Mouse (Mus musculus) mature B cell (primary cell): ENCODE measurements around the gene Rtn4rl2.

Source experiments
- in situ Hi-C: fragments of 300-500 bp; cut with MboI; formaldehyde crosslinking; loops from 2 replicates; pipeline ENCODE4 v1.14.3; 2019

Rtn4rl2 gene

DNA sequence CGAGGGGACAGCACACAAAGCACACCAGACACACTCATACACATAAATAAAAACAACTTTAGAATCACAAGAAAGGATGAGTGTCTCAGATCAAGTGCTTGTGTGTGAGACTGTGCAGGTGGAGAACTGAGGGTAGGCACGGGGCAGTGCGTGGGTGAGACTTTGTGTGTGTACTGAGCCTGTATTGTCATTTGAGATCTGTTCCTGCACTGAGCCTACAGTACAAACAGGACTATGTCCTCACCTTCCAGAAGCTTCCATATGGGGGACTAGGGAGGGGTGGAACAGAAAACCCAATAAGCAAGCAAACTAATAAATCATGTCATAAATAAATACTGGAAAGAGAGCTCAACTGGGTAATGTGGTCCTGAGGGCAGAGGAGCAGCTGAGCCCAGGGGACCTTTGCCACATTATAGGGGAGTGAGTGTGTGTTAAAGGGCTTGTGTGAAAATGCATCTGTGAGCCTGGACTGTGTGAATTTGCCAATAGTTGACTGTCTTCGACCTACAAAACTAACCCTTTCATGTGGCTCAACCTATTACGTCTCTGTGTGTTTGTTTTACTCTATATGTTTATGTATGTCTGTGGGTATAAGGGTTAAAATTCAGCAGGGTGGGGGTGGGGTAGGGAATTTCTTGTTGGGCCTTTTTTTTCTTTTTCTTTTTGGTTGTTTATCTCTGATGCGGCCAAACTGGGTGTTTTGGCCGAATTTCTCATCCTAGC is 35.9 kb downstream of the Rtn4rl2 start:
- in situ Hi-C loops: no loop called here

DNA sequence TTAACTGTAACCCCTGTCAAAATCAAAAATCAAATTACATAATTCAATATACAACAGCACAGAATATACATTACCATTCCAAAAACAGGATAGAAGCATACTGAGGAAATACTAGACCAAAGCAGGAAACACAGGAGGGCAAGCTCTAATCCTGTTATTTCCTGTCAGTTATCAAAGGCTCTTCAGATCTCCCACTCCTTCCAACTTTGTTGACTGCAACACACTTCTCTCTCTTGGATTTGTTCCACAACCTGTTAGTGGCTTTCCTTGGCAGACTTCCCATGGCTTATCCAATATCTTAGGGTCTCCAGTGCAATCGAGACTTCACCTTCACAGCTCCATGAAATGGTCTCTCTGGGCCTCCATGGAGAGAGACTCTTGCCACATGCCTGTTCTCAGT is 41.3 kb downstream of the Rtn4rl2 start:
- in situ Hi-C loops: no loop called here

DNA sequence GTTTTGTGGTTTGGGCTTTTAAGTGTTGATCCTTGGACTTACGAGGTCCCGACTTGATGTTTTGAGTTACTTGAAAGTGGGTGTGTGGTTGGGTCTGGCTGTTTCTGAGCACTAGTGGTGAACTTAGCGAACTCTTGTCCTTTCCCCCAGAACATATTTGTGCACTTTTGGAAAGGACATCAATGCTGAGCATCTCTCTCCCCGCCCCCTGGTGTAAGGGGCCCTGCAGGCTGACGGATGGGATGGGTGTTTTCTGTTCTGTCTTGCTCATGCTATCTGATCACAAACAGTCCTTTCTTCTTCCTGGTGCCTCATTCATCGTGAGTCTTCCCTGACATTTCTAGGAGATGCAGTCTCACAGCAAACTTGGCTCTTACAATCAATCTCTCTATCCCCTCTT is 42.9 kb downstream of the Rtn4rl2 start:
- in situ Hi-C loops: no loop called here

DNA sequence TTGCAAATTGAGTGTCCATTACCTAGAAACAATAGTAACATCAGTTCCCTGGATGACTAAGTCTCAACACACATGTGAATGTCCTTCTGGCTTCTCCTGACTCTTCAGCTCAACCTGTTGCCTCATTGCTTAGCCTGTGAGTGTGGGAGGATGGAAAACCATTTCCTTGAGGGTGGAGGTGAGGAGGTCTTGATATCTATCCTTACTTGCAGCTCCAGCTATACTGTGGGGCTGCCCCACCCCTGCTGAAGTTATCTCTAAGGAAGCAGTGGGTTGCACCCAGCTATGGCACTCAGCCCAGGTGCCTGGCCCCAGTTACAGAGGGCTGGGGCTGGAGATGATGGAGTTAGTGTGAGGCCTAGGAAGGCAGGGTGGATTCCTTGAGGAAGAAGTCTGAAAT is 44.6 kb downstream of the Rtn4rl2 start:
- in situ Hi-C loops: no loop called here

DNA sequence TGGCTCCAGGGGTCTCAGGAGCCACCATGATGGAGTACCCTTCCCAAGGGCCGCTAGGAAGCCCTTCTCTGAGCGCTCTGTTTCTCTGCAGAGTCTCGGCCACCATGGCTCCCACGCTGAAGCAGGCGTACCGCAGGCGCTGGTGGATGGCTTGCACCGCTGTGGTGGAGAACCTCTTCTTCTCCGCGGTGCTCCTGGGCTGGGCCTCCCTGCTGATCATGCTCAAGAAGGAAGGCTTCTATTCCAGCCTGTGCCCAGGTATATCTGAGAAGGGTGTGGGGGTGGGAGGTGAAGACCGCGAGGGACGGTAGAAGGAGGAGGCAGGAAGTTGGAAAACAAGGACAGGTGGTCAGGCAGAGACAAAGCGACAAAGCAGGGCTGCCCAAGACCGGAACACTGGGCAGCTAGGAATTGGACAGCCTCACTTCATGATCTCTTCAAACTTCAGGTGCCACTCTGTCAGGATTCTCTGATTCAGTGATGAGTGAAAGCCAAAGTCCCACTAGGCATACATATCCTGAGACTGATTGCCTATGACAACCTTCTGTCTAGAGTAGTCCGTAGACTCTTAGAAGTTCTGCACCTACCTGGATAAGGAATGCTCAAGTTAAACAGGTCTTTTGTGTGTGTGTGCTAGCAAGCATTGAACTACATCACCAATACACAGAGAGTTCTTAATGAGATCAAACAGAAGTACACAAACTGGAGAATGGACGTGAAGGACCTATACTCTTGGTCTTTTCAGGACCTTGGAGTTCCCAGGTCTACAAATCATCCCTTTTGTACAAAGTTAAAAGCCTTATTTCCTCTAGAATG is 45.6 kb downstream of the Rtn4rl2 start:
- in situ Hi-C loops: no loop called here

DNA sequence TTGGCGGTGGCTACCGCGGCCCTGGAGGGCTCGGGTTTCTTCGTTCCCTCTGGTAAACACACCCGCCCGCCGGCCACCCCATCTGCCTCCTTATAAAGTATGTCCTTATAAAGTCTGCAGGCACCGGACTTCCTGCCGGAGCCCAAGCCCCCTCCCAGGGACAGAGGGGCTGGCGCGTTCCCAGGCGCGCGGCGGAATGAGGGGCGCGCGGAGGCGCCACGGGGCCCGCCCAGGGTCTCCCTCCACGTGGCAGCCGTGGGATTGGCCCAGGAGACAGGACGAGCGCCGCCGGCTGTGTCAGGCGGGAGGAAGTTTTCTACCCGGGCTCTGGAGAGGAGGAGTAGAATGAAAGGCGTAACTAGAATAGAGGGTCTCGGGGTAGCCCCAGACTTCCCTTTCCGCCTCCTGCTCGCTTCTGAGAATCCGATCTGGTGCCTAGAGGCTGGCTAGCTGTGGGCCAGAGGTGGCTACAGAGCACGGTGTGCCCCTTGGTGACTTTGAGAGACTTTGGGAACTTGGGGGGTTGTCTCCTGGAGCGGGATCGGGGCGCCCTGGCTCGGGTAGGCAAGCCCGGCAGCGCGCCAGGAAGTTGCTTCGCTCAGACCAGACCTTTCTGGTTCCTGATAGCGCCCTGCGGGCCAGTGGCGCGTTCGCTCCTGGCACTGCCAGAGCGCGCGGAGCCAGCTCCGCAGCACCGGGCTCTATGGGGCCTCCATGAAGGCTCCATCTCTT is 46.3 kb downstream of the Rtn4rl2 start:
- in situ Hi-C loops: no loop called here

DNA sequence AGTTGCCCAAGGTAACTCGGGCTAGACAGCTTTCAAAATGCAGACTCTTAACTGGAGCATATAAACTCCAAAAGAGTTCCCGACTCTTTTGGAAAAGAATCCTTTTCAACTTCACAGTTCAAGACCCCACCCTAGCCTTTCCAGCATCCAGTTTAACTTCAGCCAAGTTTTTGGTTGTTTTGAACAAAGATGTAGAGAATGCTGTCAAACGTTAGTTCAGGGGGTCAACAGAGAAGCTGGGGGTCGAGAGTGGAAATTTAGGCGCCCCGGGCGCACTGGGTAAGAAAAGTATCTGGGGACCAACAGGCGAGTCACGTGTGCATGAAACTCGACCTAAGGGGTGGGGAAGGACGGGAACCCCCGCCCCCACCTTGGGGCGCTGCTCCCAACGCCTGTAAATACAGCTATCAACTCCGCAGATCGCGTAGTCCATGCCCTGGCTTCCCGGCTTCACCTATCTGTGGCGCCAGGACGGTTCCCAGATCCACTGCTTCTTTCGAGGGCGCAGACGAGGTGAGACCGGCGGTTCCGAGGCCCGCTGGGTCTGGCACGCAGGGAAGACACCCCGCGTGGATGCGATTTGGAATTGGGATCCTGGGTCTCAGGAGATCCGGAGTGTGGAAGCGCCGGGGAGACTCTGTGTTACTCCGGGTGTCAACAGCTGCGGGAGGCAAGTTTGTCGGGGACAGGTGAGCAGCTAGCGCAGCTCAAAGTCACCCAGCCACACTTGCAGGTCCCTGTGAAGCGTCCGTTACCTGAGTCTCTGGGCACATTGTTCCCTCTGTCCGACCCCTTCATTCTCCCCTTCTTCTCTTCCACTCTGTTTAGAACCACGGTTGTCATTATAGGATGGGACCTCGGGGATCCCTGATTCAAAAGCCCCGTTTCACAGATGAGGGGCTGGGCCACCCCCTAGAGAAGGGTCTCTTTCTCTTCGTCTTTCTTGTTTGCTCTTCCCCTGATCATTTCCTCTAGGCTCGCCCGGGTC is 47.2 kb downstream of the Rtn4rl2 start:
- in situ Hi-C loops: loop anchor here (10.0 kb wide), 1 partner anchor 46 kb away; the partner anchor contains the start of gene Rtn4rl2

DNA sequence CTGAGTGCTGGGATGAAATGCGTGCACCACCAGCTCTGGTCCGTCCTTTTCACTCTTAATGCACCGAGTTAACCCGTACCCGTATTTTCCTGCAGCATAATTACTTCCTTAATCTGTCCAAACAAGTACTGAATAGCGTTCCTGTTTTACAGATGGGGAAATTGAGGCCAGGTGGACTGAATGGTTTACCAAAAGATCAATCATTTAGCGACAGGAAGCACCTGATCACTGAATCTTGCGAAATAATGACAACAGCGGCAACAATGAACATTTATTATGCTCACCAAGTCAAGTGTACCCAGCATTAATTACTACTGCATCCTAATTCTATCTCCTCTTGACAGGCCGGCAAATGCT is 47.9 kb downstream of the Rtn4rl2 start, which contains the start of gene Slc43a1:
Gene Slc43a1, plus strand, starts transcription at position 258 of the 357 bp plus-strand sequence.
- in situ Hi-C loops: loop anchor here (10.0 kb wide), 1 partner anchor 46 kb away; the partner anchor contains the start of gene Rtn4rl2

DNA sequence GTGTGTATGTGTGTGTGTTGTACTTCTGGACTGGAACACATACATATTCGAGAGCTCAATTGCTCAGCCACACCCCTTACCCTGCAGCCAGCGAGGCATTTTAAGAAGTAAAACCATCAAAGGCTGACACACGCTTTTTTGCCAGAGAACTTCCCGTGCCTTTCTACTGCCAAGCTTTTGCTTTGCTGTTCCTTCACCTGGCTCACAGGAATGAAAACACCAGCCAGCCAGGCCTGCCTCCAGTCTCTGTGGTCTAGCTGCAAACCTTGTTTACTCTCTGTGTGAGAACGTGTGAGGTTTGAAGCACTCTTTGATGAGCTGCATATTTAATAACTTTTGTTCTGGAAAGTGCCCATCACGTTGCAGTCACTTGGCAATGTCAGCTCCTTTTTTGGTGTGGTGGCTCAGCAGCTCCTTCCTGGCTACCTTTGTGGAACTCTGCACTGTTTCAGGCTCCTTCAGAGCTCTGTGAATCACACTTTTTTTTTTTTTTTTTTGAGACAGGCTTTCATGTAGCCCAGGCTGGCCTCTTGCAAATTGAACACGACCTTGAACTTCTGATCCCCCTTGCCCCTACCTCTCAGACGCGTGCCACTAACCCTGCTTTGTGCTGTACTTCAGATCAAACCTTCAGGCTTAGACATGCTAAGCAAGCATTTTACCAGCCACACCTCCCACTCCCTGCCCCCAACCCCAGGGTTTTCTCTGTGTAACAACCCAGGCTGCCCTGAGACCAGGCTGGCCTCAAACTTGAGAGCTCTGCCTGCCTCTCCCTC is 48.5 kb downstream of the Rtn4rl2 start:
- in situ Hi-C loops: loop anchor here (10.0 kb wide), 1 partner anchor 47 kb away; the partner anchor contains the start of gene Rtn4rl2

DNA sequence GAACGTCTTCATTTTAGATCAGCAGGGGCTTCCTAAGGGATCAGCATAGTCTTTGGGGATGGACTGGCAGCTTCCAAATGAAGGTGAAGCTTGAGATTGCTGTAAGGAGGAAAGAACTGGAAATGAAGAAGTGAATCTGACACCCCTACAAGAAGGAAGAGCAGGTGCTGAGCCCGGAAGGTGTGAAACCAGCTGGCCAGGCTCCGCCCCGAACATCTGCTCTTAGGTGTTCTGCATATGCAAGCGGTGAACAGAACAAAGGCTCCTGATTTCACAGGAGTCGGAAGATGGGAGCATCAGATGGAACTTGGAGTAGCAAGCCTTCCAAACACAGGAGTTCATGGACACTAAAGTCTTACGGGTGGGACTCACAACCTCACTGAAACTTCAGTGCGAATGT is 49.4 kb downstream of the Rtn4rl2 start:
- in situ Hi-C loops: loop anchor here (10.0 kb wide), 1 partner anchor 48 kb away; the partner anchor contains the start of gene Rtn4rl2

DNA sequence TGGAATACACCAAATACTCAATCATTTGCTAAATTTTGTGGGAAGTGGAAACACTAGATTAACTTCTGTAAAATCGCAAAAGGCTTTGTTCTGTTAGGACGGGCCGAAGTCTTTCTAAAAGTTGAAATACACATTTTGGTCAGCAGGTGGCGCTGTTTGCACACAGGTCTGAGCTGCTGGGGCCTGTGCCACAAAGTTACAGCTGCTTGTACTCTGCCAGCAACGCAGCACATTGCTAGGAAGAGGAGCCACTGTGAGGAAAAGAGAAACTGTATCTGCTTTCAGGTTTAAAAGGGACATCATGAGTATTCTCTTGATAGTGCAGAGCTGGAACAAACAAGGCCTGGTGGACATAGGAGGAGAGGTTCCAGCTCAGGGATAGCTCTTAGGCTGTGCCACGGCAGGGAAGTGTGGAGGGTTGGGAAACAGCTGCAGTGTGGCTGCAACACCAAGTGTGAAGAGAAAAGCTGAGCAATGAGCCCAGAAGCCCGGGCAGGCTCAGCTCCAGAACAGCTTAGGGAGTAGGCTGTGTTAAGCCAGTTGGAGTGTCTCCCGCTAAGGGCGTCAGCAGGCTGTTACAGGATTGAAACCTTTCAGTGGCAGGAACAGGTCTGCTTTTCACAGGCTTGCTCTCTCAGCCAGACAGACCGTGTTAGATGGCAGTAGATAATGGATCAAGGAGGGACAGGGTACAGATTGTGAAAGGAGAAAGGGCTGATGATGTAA is 54.7 kb downstream of the Rtn4rl2 start:
- in situ Hi-C loops: loop anchor here (10.0 kb wide), 1 partner anchor 53 kb away; the partner anchor contains the start of gene Rtn4rl2

DNA sequence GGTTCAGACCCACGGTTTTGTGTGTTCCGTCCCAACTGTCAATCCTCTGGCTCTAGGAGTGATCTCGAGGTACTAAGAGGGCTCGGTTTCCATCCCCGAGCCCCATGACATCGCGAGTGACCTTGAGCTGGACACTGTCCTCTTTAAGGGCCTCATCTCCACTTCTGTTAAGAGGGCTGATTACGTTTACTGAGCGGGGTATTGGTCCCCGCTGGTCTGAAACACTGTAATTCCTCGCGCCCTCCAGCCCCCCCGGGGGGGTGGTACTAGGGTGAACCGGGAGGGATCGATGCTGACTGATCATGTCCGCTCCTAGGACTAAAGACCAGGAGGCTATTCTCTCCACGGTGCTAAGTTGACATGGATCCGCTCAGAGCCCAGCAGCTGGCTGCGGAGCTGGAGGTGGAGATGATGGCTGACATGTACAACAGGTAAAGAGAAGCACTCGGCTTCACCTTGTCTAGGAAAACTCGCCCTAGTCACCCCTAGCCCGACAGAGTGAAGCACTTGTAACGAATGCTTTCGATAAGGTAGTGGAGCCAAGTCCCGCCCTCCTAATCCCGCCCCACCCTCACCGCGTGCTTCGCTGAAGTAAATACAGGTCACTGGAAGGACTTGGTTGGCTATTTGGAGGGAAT is 59.1 kb downstream of the Rtn4rl2 start:
- in situ Hi-C loops: no loop called here

DNA sequence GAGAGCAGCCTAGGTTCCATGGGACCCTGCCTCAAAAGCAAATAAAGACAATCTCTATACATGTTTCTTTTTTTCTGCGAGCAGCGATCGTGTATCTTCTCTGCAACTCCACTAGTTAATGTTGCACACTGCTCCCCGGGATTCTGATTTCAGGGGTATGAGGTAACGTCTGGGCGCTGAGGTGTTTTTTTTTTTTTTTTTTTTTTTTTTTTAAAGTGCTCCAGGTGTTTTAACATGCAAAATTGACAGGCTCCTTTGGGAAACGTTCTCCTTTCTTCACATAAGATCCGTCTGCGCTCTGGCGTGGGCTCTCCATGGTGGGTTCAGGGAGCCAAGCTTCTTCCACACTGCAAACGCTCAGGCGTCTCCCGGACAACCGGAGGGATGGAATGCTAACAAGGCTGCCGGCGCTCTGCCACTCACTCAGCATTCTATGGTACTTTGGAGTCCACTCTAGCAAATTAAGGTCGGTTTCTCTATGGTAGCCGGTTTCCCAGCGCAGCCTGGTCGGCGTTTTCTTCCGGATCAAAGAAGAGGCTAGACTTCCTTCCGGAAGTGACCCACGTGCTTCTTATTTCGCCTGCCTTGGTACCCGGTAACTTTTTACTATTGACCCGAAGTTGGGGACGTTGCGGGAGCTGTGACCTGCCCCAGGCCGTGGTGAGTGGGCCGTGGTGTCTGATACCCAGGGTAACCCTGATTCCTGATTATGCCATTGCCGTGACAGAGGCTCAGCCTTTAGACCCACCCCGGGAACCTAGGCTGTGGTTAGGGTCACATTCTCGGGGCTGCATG is 59.8 kb downstream of the Rtn4rl2 start, which contains the start of gene Timm10:
Gene Timm10, plus strand, starts transcription at position 510 of the 795 bp plus-strand sequence.
- in situ Hi-C loops: no loop called here

DNA sequence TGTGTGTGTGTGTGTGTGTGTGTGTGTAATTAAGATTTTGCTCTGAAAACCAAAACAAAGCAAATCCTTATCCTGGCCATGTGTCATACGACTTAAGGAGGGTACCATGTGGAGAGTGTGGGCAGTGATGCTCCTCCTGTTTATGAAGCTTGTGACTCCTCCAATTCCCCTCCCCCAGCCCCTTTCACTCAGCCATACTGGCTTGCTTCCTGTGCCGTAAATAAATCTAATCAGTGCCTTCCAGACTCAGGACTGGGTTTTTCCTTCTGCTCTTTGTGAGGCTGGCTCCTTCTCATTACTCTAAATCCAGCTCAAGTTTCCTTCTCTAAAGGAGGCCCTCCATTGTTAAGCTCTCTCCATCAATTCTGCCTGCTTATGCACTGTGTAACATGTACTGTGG is 63.3 kb downstream of the Rtn4rl2 start:
- in situ Hi-C loops: no loop called here

DNA sequence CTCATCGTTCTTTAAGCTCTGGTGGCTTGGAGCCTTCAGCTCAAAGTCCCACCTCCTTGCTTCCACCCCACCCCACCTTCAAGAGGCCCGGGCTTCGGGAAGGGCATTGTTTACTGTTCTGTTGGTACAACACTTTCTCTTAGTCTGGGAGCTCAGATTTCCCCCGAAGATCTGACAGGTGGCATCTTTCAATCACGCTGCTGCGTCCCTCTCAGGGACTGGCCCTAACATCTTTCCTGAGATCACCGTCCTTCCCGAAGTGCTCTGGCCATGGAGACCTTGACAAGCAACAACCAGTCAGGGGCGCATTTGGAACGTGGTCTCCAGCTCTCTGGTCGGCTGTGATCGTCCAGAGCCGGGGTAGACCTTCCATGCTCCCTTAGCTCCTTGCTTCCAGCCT is 64.0 kb downstream of the Rtn4rl2 start, which contains the start of gene Smtnl1:
Gene Smtnl1, minus strand, starts transcription at position 101 of the 400 bp plus-strand sequence.
- in situ Hi-C loops: no loop called here
